Mouse (Mus musculus): ENCODE measurements around the gene Srp54c. TPM values are rescaled to one million over a fixed set of nuclear protein-coding genes. Genes with fewer than 3 reads are reported as not detected.

Gene Srp54c
- total and polyA plus RNA-seq, 2 experiments from 2014 or later, result 31.6 to 77.9 TPM

DNA sequence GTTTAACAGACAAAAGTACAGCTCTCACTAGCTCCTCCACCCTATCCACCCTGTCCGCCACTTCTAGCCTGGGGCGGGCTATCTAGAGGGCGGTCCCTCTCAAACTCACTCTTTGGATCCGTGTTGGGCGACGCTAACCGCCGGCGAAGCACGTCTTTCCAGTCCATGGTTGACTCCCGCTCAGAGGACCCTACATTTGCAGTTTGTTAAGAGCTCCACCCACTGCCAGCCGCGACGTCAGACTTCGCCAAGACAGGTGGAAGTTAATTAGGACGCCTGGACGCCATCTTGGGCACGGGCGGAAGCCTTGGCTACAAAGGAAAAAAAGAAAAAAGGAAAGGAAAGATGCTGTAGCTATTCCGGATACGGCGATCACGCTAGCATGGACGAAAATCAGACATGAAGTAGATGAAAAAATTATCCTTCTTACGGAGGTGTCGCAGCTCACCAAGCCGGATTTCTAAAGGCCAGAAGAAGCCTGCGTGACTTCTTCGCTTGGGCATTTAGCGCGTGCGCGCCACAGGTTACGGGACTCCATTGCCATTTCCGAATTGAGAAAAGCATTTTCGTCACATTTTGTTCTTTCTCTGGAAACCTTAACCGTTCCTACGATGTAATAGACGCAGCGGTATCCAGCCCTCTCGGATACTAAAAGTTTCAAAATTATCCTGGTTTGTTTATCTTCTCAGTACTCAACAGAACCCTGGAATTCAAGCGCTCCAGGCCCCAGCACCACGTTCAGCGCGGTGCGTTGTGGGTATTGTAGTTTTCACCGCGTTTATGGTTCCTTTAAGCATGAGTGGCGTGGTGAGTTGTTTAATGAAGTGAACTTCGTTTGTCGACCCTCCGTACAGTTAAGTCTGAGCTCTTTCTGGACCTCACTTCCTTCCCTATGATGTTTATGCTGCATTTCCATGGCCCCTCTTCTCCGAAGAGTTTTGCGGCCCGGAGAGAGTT is 72.8 kb downstream of the Srp54c start, which contains the start of gene Ppp2r3c:
Ppp2r3c (minus strand) TSS at position 514 of the 957 bp plus-strand sequence.
- Histone ChIP-seq H3K27ac (peak within 1 kb of the TSS; percentile 84), H3K9me3 (ENCODE audit: low read length) (no peaks in the 10 kb centered on the region), H3K4me1 (ENCODE audit: insufficient read depth, low read length) (peaks cover 18% of the 10 kb centered on the region), H3K4me3 (ENCODE audit: low read length) (peak within 1 kb of the TSS; percentile 67), H3K4me2 (ENCODE audit: low read depth, low read length) (peak within 1 kb of the TSS; percentile 80), H3K27me3 (ENCODE audit: insufficient read depth, low read length) (no peaks in the 10 kb centered on the region), H3K9ac (replicated peaks; ENCODE audit: low read length) (peak within 1 kb of the TSS; percentile 67), H3K36me3 (ENCODE audit: insufficient read depth, low read length) (peaks cover 6% of the 10 kb centered on the region; the same call in 1 of the 2 replicates)
- WGBS, result under 1% methylated on average over 55 of the region's 55 CpGs
- DNase-seq (ENCODE audit: low spot score), result peak; percentile 96
- no peak for TF ChIP-seq CTCF (IDR thresholded peaks at IDR 0.05; ENCODE audit: low read depth)
- peak; percentile 94 for ATAC-seq

DNA sequence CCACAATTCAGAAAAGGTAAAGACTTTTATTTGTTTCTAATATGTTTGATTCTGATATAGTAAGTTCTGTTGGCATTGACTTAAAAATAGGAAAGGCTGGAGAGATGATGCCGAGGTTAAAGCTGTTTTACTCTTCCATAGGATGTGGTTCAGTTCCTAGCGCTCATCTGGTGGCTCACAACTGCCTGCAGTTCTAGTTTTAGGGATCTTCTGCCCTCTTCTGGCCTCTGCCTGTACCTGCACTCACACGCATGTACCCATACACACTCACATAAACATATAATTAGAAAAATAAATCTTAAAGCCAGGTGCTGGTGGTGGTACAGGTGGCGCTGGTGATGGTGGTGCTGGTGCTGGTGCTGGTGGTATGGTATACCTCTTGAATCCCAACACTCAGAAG is 76.4 kb downstream of the Srp54c start:
- Histone ChIP-seq H3K27ac (no peak overlapping the region), H3K27me3 (ENCODE audit: insufficient read depth, low read length) (no peaks in the 10 kb centered on the region), H3K9me3 (ENCODE audit: low read length) (no peaks in the 10 kb centered on the region), H3K9ac (replicated peaks; ENCODE audit: low read length) (no peak overlapping the region), H3K4me3 (ENCODE audit: low read length) (no peak overlapping the region), H3K36me3 (ENCODE audit: insufficient read depth, low read length) (no peaks in the 10 kb centered on the region), H3K4me1 (ENCODE audit: insufficient read depth, low read length) (peaks cover 11% of the 10 kb centered on the region; the same call in 1 of the 2 replicates), H3K4me2 (ENCODE audit: low read depth, low read length) (no peak overlapping the region)
- DNase-seq (ENCODE audit: low spot score) (no peak), ATAC-seq (no peak)
- WGBS, result 97% methylated on average over 4 of the region's 4 CpGs
- 0 out of 2 replicates have a peak, but pooled peaks have one; percentile 3 for TF ChIP-seq CTCF (IDR thresholded peaks at IDR 0.05; ENCODE audit: low read depth)

DNA sequence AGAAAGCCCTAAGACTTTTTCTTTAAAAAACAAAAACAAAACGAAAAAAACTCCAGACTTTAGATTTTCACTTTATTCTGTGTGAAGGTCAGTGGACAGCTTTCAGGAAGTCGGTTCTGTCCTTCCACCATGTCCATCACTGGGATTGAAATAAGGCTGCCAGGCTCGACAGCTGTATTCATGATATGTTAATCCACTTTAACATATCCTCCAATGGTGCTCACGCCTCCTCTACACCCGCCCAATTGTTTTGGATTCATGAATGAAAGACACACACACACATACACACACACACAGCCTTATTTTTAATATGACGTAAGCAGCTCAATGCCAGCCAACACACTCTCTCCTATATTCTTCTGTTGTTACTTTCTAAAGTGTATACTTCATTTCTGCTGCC is 77.6 kb downstream of the Srp54c start:
- H3K36me3 ChIP-seq (ENCODE audit: insufficient read depth, low read length), result no peaks in the 10 kb centered on the region
- no peak overlapping the region for H3K4me3 ChIP-seq (ENCODE audit: low read length)
- H3K4me2 ChIP-seq (ENCODE audit: low read depth, low read length), result no peak overlapping the region
- H3K27ac ChIP-seq, result no peak overlapping the region
- TF ChIP-seq CTCF (IDR thresholded peaks at IDR 0.05; ENCODE audit: low read depth), result no peak
- 68% methylated on average over 6 of the region's 6 CpGs for WGBS
- no peak for DNase-seq (ENCODE audit: low spot score)
- no peaks in the 10 kb centered on the region for H3K27me3 ChIP-seq (ENCODE audit: insufficient read depth, low read length)
- ATAC-seq, result no peak
- peaks cover 9% of the 10 kb centered on the region; the same call in 1 of the 2 replicates for H3K4me1 ChIP-seq (ENCODE audit: insufficient read depth, low read length)
- H3K9me3 ChIP-seq (ENCODE audit: low read length), result no peaks in the 10 kb centered on the region
- no peak overlapping the region for H3K9ac ChIP-seq (replicated peaks; ENCODE audit: low read length)

DNA sequence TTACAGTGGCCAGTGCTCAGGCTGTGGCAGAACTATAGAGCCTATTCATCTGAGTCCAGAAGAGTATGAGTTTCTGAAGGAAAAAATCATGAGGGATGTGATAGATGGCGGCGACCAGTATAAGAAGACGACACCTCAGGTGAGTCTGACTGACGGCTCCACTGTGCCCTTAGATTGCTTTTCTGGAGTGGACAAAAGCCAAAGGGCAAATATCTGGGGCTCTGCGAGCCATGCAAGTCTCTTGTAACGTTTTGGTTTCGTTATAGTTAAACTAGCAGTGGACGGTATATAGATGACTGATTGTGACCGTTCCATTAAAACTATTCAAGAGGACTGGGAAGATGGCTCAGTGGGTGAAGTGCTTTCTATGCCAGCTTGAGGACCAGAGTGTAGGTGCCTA is 78.8 kb downstream of the Srp54c start:
- no peak for TF ChIP-seq CTCF (IDR thresholded peaks at IDR 0.05; ENCODE audit: low read depth)
- H3K27me3 ChIP-seq (ENCODE audit: insufficient read depth, low read length), result no peaks in the 10 kb centered on the region
- no peak overlapping the region for H3K4me3 ChIP-seq (ENCODE audit: low read length)
- no peak overlapping the region for H3K9ac ChIP-seq (replicated peaks; ENCODE audit: low read length)
- ATAC-seq (no peak), DNase-seq (ENCODE audit: low spot score) (no peak)
- H3K36me3 ChIP-seq (ENCODE audit: insufficient read depth, low read length), result no peaks in the 10 kb centered on the region
- peaks cover 4% of the 10 kb centered on the region; the same call in 1 of the 2 replicates for H3K4me1 ChIP-seq (ENCODE audit: insufficient read depth, low read length)
- H3K9me3 ChIP-seq (ENCODE audit: low read length), result no peaks in the 10 kb centered on the region
- no peak overlapping the region for H3K4me2 ChIP-seq (ENCODE audit: low read depth, low read length)
- 94% methylated on average over 9 of the region's 9 CpGs for WGBS
- H3K27ac ChIP-seq, result no peak overlapping the region

DNA sequence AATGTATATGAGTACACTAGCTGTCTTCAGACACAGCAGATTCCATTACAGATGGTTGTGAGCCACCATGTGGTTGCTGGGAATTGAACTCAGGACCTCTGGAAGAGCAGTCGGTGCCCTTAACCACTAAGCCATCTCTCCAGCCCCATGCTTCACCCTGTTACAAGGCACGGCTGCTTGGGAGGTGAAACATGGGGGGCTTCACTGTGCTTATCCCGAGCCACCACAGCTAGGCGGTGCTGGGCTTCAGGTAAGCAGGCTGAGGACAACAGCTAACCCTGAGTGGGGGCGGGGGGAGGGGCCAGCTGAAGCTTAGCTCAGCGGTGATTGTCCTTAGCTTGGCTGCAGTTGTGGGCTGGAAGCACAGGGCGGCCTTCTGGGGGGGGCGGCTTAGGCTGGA is 79.5 kb downstream of the Srp54c start:
- H3K9ac ChIP-seq (replicated peaks; ENCODE audit: low read length), result no peak overlapping the region
- no peak for TF ChIP-seq CTCF (IDR thresholded peaks at IDR 0.05; ENCODE audit: low read depth)
- no peak overlapping the region for H3K4me3 ChIP-seq (ENCODE audit: low read length)
- no peak overlapping the region for H3K27ac ChIP-seq
- 72% methylated on average over 8 of the region's 8 CpGs for WGBS
- no peaks in the 10 kb centered on the region for H3K4me1 ChIP-seq (ENCODE audit: insufficient read depth, low read length)
- no peaks in the 10 kb centered on the region for H3K36me3 ChIP-seq (ENCODE audit: insufficient read depth, low read length)
- no peak for ATAC-seq
- DNase-seq (ENCODE audit: low spot score), result no peak
- H3K4me2 ChIP-seq (ENCODE audit: low read depth, low read length), result no peak overlapping the region
- H3K27me3 ChIP-seq (ENCODE audit: insufficient read depth, low read length), result no peaks in the 10 kb centered on the region
- no peaks in the 10 kb centered on the region for H3K9me3 ChIP-seq (ENCODE audit: low read length)

DNA sequence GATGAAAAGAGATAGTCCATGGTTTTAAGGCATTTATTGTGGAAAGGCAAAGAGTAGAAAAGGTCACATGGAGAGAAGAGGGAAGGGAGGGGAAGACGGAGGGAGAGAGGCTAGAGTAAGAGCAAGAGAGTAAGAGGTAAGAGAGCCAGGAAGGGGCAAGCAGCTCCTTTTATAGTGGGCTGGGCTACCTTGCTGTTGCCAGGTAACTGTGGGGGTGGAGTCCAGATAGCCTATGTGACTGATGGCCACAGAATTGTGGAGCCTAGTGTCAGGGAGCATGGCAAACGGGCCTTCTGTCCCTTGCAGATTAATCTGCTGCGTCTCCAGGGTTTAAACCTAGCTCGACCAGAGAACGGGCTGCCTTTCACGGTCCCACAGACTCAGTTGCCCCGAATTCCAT is 81.9 kb downstream of the Srp54c start:
- no peak for ATAC-seq
- no peak overlapping the region for H3K4me2 ChIP-seq (ENCODE audit: low read depth, low read length)
- no peaks in the 10 kb centered on the region for H3K4me1 ChIP-seq (ENCODE audit: insufficient read depth, low read length)
- no peak for DNase-seq (ENCODE audit: low spot score)
- no peaks in the 10 kb centered on the region for H3K36me3 ChIP-seq (ENCODE audit: insufficient read depth, low read length)
- TF ChIP-seq CTCF (IDR thresholded peaks at IDR 0.05; ENCODE audit: low read depth), result no peak
- 82% methylated on average over 7 of the region's 7 CpGs for WGBS
- no peaks in the 10 kb centered on the region for H3K9me3 ChIP-seq (ENCODE audit: low read length)
- H3K9ac ChIP-seq (replicated peaks; ENCODE audit: low read length), result no peak overlapping the region
- H3K27me3 ChIP-seq (ENCODE audit: insufficient read depth, low read length), result no peaks in the 10 kb centered on the region
- H3K27ac ChIP-seq, result no peak overlapping the region
- no peak overlapping the region for H3K4me3 ChIP-seq (ENCODE audit: low read length)

Other genes with a start within 250 kb of the Srp54c start
- not detected in 2 replicates for gene Gm20403, start 243.6 kb upstream of the Srp54c start, total RNA-seq (2014; rRNA removed)
- not detected in 2 replicates for gene Gm20403, start 243.6 kb upstream of the Srp54c start, polyA plus RNA-seq (2015; fragmentation: Nextera tagmentation; extraction: Ambion mirVana)
- 2.3 and 3.1 TPM in 2 replicates for gene Baz1a, start 215.8 kb upstream of the Srp54c start, total RNA-seq (2014; rRNA removed)
- gene Baz1a, start 215.8 kb upstream of the Srp54c start, polyA plus RNA-seq (2015; fragmentation: Nextera tagmentation; extraction: Ambion mirVana), result 4.6 and 6.0 TPM in 2 replicates
- gene 2700097O09Rik, start 150.1 kb upstream of the Srp54c start, total RNA-seq (2014; rRNA removed), result 10.9 and 11.2 TPM in 2 replicates
- gene 2700097O09Rik, start 150.1 kb upstream of the Srp54c start, polyA plus RNA-seq (2015; fragmentation: Nextera tagmentation; extraction: Ambion mirVana), result 16.5 and 19.2 TPM in 2 replicates
- gene Srp54a, start 149.9 kb upstream of the Srp54c start, total RNA-seq (2014; rRNA removed), result 36.4 and 48.0 TPM in 2 replicates
- gene Srp54a, start 149.9 kb upstream of the Srp54c start, polyA plus RNA-seq (2015; fragmentation: Nextera tagmentation; extraction: Ambion mirVana), result 188 and 192 TPM in 2 replicates
- 34.5 and 34.8 TPM in 2 replicates for gene Fam177a, start 105.7 kb upstream of the Srp54c start, total RNA-seq (2014; rRNA removed)
- 83.1 and 85.5 TPM in 2 replicates for gene Fam177a, start 105.7 kb upstream of the Srp54c start, polyA plus RNA-seq (2015; fragmentation: Nextera tagmentation; extraction: Ambion mirVana)
- gene Srp54b, start 75.1 kb upstream of the Srp54c start, total RNA-seq (2014; rRNA removed), result 39.6 and 57.4 TPM in 2 replicates
- 71.0 and 71.4 TPM in 2 replicates for gene Srp54b, start 75.1 kb upstream of the Srp54c start, polyA plus RNA-seq (2015; fragmentation: Nextera tagmentation; extraction: Ambion mirVana)
- gene 1700047I17Rik2, start 30.6 kb upstream of the Srp54c start, total RNA-seq (2014; rRNA removed), result not detected in 2 replicates
- not detected in 2 replicates for gene 1700047I17Rik2, start 30.6 kb upstream of the Srp54c start, polyA plus RNA-seq (2015; fragmentation: Nextera tagmentation; extraction: Ambion mirVana)
- 9.8 and 10.4 TPM in 2 replicates for gene 1110008L16Rik, start 69.4 kb downstream of the Srp54c start, total RNA-seq (2014; rRNA removed)
- 7.6 and 7.8 TPM in 2 replicates for gene 1110008L16Rik, start 69.4 kb downstream of the Srp54c start, polyA plus RNA-seq (2015; fragmentation: Nextera tagmentation; extraction: Ambion mirVana)
- gene Ppp2r3c, start 72.8 kb downstream of the Srp54c start, total RNA-seq (2014; rRNA removed), result 7.7 and 10.2 TPM in 2 replicates
- gene Ppp2r3c, start 72.8 kb downstream of the Srp54c start, polyA plus RNA-seq (2015; fragmentation: Nextera tagmentation; extraction: Ambion mirVana), result 18.4 and 19.6 TPM in 2 replicates
- 82.8 and 91.7 TPM in 2 replicates for gene Psma6, start 154.1 kb downstream of the Srp54c start, total RNA-seq (2014; rRNA removed)
- 444 and 446 TPM in 2 replicates for gene Psma6, start 154.1 kb downstream of the Srp54c start, polyA plus RNA-seq (2015; fragmentation: Nextera tagmentation; extraction: Ambion mirVana)